Mouse (Mus musculus) limb, embryonic 10.5 days (tissue): ENCODE measurements around the gene Olfr1012. TPM values are rescaled to one million over a fixed set of nuclear protein-coding genes. Genes with fewer than 3 reads are reported as not detected.

Source experiments
- polyA plus RNA-seq: library from polyadenylated mRNA; unstranded; fragments of >200 nt; fragmentation: Nextera tagmentation; extraction: Ambion mirVana; gene quantifications from 2 replicates; pipeline ENCODE4 v1.2.1, GENCODE M21; 2016

Olfr1012 gene
- polyA plus RNA-seq, 1 experiment from 2014 or later, result not detected

Other genes with a start within 250 kb of the Olfr1012 start
- gene 4833423E24Rik, start 243.7 kb downstream of the Olfr1012 start, polyA plus RNA-seq, result not detected in 2 replicates
- gene Olfr996, start 183.6 kb downstream of the Olfr1012 start, polyA plus RNA-seq, result not detected in 2 replicates
- not detected in 2 replicates for gene Olfr998, start 173.8 kb downstream of the Olfr1012 start, polyA plus RNA-seq
- not detected in 2 replicates for gene Olfr1000, start 150.9 kb downstream of the Olfr1012 start, polyA plus RNA-seq
- not detected in 2 replicates for gene Olfr1002, start 112.1 kb downstream of the Olfr1012 start, polyA plus RNA-seq
- gene Olfr154, start 98.3 kb downstream of the Olfr1012 start, polyA plus RNA-seq, result not detected in 2 replicates
- not detected in 2 replicates for gene Olfr1006, start 84.0 kb downstream of the Olfr1012 start, polyA plus RNA-seq
- gene Olfr1008, start 73.3 kb downstream of the Olfr1012 start, polyA plus RNA-seq, result not detected in 2 replicates
- not detected in 2 replicates for gene Olfr1009, start 47.3 kb downstream of the Olfr1012 start, polyA plus RNA-seq
- not detected in 2 replicates for gene Olfr1013, start 4.3 kb upstream of the Olfr1012 start, polyA plus RNA-seq
- not detected in 2 replicates for gene Olfr1014, start 9.9 kb upstream of the Olfr1012 start, polyA plus RNA-seq
- gene Olfr1015, start 19.3 kb upstream of the Olfr1012 start, polyA plus RNA-seq, result not detected in 2 replicates
- not detected in 2 replicates for gene Olfr1016, start 39.8 kb upstream of the Olfr1012 start, polyA plus RNA-seq
- gene Olfr1018, start 55.7 kb upstream of the Olfr1012 start, polyA plus RNA-seq, result not detected in 2 replicates
- gene Olfr1019, start 82.7 kb upstream of the Olfr1012 start, polyA plus RNA-seq, result not detected in 2 replicates
- not detected in 2 replicates for gene Olfr1020, start 84.3 kb upstream of the Olfr1012 start, polyA plus RNA-seq
- not detected in 2 replicates for gene Olfr1022, start 105.8 kb upstream of the Olfr1012 start, polyA plus RNA-seq
- not detected in 2 replicates for gene Olfr1023, start 122.9 kb upstream of the Olfr1012 start, polyA plus RNA-seq
- not detected in 2 replicates for gene Olfr1024, start 142.3 kb upstream of the Olfr1012 start, polyA plus RNA-seq
- gene Olfr1025-ps1, start 152.4 kb upstream of the Olfr1012 start, polyA plus RNA-seq, result not detected in 2 replicates
- gene Olfr1026, start 158.8 kb upstream of the Olfr1012 start, polyA plus RNA-seq, result not detected in 2 replicates
- not detected in 2 replicates for gene Olfr1028, start 187.7 kb upstream of the Olfr1012 start, polyA plus RNA-seq
- gene Olfr1029, start 211.1 kb upstream of the Olfr1012 start, polyA plus RNA-seq, result not detected in 2 replicates
- gene Olfr1030, start 216.5 kb upstream of the Olfr1012 start, polyA plus RNA-seq, result not detected in 2 replicates
- not detected in 2 replicates for gene Olfr1031, start 227.5 kb upstream of the Olfr1012 start, polyA plus RNA-seq
- not detected in 2 replicates for gene Olfr1032, start 242.8 kb upstream of the Olfr1012 start, polyA plus RNA-seq